Mouse (Mus musculus): ENCODE measurements around the gene Rinl.

GRCm38 (mm10) chr7:28769414-28769958, 19.3 kb upstream of the Rinl start:
- TF ChIP-seq POLR2A (IDR thresholded peaks at IDR 0.05; ENCODE audit: control insufficient read depth, low read depth, low read length) (no peak), CTCF (IDR thresholded peaks at IDR 0.05; ENCODE audit: control insufficient read depth, insufficient read depth, insufficient replicate concordance, low read depth, low read length) (no peak)

Data from testis, adult 2 months (tissue).